Mouse (Mus musculus): ENCODE data around the gene Ttll11. TPM values are rescaled to one million over a fixed set of nuclear protein-coding genes. Genes with fewer than 3 reads are reported as not detected.
A peak's percentile ranks its signal among the peaks of the same experiment; 100 is the strongest.

The Ttll11 gene
- polyA plus RNA-seq, 1 experiment from 2014 or later, result 5.7 TPM

- H3K9me3 ChIP-seq (replicated peaks), result no peaks in the 10 kb centered on the region
- peak; percentile 36 for ATAC-seq (ENCODE audit: low FRiP score)
- H3K9ac ChIP-seq (replicated peaks), result no peak overlapping the region
- WGBS, result 23% methylated on average over 2 of the region's 2 CpGs
- H3K4me2 ChIP-seq, result no peak overlapping the region
- no peak overlapping the region for H3K4me3 ChIP-seq (replicated peaks)
- no peaks in the 10 kb centered on the region for H3K27me3 ChIP-seq (replicated peaks)
- no peaks in the 10 kb centered on the region for H3K36me3 ChIP-seq
- no peak overlapping the region; the same call in 1 of the 2 replicates for H3K27ac ChIP-seq (replicated peaks)
- H3K4me1 ChIP-seq, result peaks cover 38% of the 10 kb centered on the region
Observed at GRCm38 (mm10) chr2:35963280-35963679, 16.4 kb downstream of the Ttll11 start.

- H3K9me3 ChIP-seq (replicated peaks), result no peaks in the 10 kb centered on the region
- H3K27ac ChIP-seq (replicated peaks), result no peak overlapping the region
- no peak overlapping the region for H3K9ac ChIP-seq (replicated peaks)
- H3K36me3 ChIP-seq, result no peaks in the 10 kb centered on the region
- no peaks in the 10 kb centered on the region for H3K27me3 ChIP-seq (replicated peaks)
- H3K4me3 ChIP-seq (replicated peaks), result no peak overlapping the region
- no peak overlapping the region for H3K4me2 ChIP-seq
- 71% methylated on average over 3 of the region's 3 CpGs for WGBS
- ATAC-seq (ENCODE audit: low FRiP score), result no peak
- peaks cover 37% of the 10 kb centered on the region for H3K4me1 ChIP-seq
Observed at GRCm38 (mm10) chr2:35961593-35962127, 18.1 kb downstream of the Ttll11 start.

GRCm38 (mm10) chr2:35957471-35958140, 22.1 kb downstream of the Ttll11 start:
- 71% methylated on average over 7 of the region's 7 CpGs for WGBS
- no peak overlapping the region for H3K4me3 ChIP-seq (replicated peaks)
- peaks cover 15% of the 10 kb centered on the region for H3K4me1 ChIP-seq
- no peak overlapping the region for H3K9ac ChIP-seq (replicated peaks)
- no peaks in the 10 kb centered on the region for H3K36me3 ChIP-seq
- H3K9me3 ChIP-seq (replicated peaks), result no peaks in the 10 kb centered on the region
- H3K27me3 ChIP-seq (replicated peaks), result no peaks in the 10 kb centered on the region
- H3K27ac ChIP-seq (replicated peaks), result no peak overlapping the region
- ATAC-seq (ENCODE audit: low FRiP score), result no peak
- H3K4me2 ChIP-seq, result no peak overlapping the region

- Histone ChIP-seq H3K27me3 (replicated peaks) (no peaks in the 10 kb centered on the region), H3K27ac (replicated peaks) (no peak overlapping the region), H3K9me3 (replicated peaks) (no peaks in the 10 kb centered on the region), H3K4me2 (no peak overlapping the region), H3K36me3 (no peaks in the 10 kb centered on the region), H3K9ac (replicated peaks) (no peak overlapping the region), H3K4me3 (replicated peaks) (no peak overlapping the region), H3K4me1 (peaks cover 24% of the 10 kb centered on the region)
- ATAC-seq (ENCODE audit: low FRiP score), result no peak
- WGBS, result 59% methylated on average over 5 of the region's 5 CpGs
Observed at GRCm38 (mm10) chr2:35955211-35955610, 24.5 kb downstream of the Ttll11 start.

DNA sequence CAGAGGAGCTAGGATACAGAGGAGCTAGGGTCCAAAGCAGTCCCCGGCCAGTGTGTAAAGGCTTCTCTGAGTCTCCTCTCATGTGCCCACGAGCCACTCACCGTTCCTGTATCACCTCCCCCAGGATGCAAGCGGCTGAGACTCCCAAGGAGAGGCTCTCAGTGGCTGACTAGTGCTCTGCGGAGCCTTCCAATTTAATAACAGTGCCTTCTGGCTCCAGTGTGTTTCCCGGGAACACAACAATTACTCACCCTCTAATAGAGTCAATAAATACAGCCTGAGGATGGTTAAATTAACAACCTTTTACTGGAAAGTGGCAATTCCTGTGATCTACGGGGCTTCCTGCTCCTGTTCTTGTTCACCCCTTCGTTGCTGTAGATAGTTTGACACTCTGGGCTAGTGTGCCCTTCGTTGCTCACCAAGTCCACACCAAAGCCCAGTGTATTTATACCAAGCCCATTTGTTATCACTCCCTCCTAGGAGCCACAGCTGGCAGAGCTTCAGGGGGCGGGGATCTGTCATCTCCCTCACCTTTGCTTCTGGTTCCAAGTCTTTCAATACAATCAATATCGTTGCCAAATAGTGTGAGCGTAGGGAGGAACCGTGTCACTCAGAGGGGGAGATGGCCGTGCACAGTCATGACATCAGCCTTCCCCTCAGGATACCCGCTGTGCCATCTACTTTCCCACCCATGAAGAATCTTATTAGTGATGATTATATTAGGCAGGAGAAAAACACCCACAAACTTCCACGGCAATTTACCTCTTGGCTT, 27.3 kb downstream of the Ttll11 start:
- Histone ChIP-seq H3K4me3 (replicated peaks) (no peak overlapping the region), H3K4me2 (peak overlapping the region; percentile 23; the same call in 1 of the 2 replicates), H3K36me3 (no peaks in the 10 kb centered on the region), H3K27me3 (replicated peaks) (no peaks in the 10 kb centered on the region), H3K27ac (replicated peaks) (peak overlapping the region; percentile 54), H3K9me3 (replicated peaks) (no peaks in the 10 kb centered on the region; the same call in 1 of the 2 replicates), H3K9ac (replicated peaks) (no peak overlapping the region), H3K4me1 (peaks cover 24% of the 10 kb centered on the region)
- WGBS, result 31% methylated on average over 16 of the region's 16 CpGs
- ATAC-seq (ENCODE audit: low FRiP score), result peak; percentile 80

DNA sequence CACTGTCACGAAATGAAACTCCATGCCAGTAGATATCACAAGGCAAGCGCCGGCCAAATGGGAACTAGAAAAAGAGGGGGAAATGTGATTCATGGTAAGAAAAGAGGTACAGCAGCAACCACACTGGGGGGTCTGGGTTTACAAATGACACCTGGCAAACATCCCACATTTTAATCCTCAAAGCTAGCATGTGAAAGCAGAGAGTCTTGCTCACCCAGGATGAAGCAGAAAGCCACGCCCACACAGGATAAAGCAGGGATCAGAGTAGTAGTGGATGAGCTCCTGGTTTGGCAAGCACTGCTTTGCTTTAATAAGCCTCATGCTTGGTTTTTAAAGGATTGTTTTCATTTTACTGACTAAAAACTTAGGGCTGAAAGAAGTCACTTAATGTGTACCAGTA, 34.8 kb downstream of the Ttll11 start:
- WGBS, result 78% methylated on average over 4 of the region's 4 CpGs
- Histone ChIP-seq H3K4me1 (no peaks in the 10 kb centered on the region), H3K4me3 (replicated peaks) (no peak overlapping the region), H3K9ac (replicated peaks) (no peak overlapping the region), H3K4me2 (no peak overlapping the region), H3K36me3 (no peaks in the 10 kb centered on the region), H3K27me3 (replicated peaks) (no peaks in the 10 kb centered on the region), H3K9me3 (replicated peaks) (no peaks in the 10 kb centered on the region; the same call in 1 of the 2 replicates), H3K27ac (replicated peaks) (no peak overlapping the region)
- ATAC-seq (ENCODE audit: low FRiP score), result no peak

DNA sequence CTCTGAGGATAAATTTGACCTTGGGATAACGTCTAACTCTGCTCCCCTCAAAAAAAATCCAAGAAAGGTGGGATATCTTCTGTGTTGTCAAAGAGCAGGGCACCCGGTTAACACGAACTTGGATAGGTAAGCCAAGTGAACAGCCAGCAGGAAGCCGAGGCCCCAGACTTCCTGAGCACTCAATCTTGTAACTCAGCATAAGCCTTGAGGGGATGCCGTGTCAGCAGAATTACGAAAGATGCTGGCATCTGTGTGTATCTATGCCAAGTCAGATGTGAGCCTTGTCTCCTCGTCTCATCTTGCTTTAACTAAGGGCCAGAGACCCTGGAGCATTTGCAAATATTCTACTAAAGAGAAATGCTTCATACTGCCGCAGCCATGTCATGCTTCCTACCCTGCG, 36.8 kb downstream of the Ttll11 start:
- Histone ChIP-seq H3K4me3 (replicated peaks) (no peak overlapping the region), H3K9me3 (replicated peaks) (no peaks in the 10 kb centered on the region), H3K9ac (replicated peaks) (no peak overlapping the region), H3K36me3 (no peaks in the 10 kb centered on the region), H3K4me1 (no peaks in the 10 kb centered on the region), H3K27me3 (replicated peaks) (no peaks in the 10 kb centered on the region), H3K4me2 (no peak overlapping the region), H3K27ac (replicated peaks) (no peak overlapping the region)
- no peak for ATAC-seq (ENCODE audit: low FRiP score)
- 77% methylated on average over 9 of the region's 9 CpGs for WGBS

DNA sequence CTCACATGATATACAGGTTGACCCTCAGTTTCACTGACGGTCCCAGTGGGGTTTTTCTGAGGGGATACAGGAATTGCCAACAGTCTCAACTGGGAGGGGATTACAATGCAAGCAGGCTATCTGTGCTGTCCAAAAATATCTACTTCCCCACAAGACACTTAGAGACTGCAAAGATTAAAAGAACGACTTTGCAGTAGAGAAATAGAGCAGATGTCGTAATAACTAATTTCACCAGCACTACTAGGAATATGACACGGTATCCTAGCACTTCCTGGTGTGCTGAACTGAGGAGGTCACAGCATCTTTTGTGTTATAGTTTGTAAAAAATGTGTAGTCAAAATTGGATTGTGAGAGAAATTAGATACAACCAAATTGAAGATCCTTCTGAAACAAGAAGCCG, 44.7 kb downstream of the Ttll11 start:
- H3K27ac ChIP-seq (replicated peaks), result no peak overlapping the region
- no peaks in the 10 kb centered on the region for H3K27me3 ChIP-seq (replicated peaks)
- 76% methylated on average over 5 of the region's 5 CpGs for WGBS
- H3K9me3 ChIP-seq (replicated peaks), result no peaks in the 10 kb centered on the region
- no peaks in the 10 kb centered on the region for H3K4me1 ChIP-seq
- no peak overlapping the region for H3K4me2 ChIP-seq
- no peak for ATAC-seq (ENCODE audit: low FRiP score)
- H3K36me3 ChIP-seq, result no peaks in the 10 kb centered on the region
- no peak overlapping the region for H3K4me3 ChIP-seq (replicated peaks)
- no peak overlapping the region for H3K9ac ChIP-seq (replicated peaks)

- H3K4me2 ChIP-seq, result no peak overlapping the region
- 94% methylated on average over 13 of the region's 13 CpGs for WGBS
- ATAC-seq (ENCODE audit: low FRiP score), result no peak
- no peaks in the 10 kb centered on the region for H3K27me3 ChIP-seq (replicated peaks)
- no peak overlapping the region for H3K27ac ChIP-seq (replicated peaks)
- H3K4me1 ChIP-seq, result no peaks in the 10 kb centered on the region
- no peak overlapping the region for H3K4me3 ChIP-seq (replicated peaks)
- H3K9me3 ChIP-seq (replicated peaks), result no peaks in the 10 kb centered on the region
- H3K9ac ChIP-seq (replicated peaks), result no peak overlapping the region
- no peaks in the 10 kb centered on the region for H3K36me3 ChIP-seq
Observed at GRCm38 (mm10) chr2:35933116-35933515, 46.6 kb downstream of the Ttll11 start.

- no peak for ATAC-seq (ENCODE audit: low FRiP score)
- H3K27me3 ChIP-seq (replicated peaks), result no peaks in the 10 kb centered on the region
- H3K4me1 ChIP-seq, result no peaks in the 10 kb centered on the region
- H3K4me3 ChIP-seq (replicated peaks), result no peak overlapping the region
- H3K9ac ChIP-seq (replicated peaks), result no peak overlapping the region
- WGBS, result 73% methylated on average over 3 of the region's 3 CpGs
- H3K36me3 ChIP-seq, result no peaks in the 10 kb centered on the region
- no peaks in the 10 kb centered on the region for H3K9me3 ChIP-seq (replicated peaks)
- H3K27ac ChIP-seq (replicated peaks), result no peak overlapping the region
- no peak overlapping the region for H3K4me2 ChIP-seq
Observed at GRCm38 (mm10) chr2:35931619-35932018, 48.1 kb downstream of the Ttll11 start.

DNA sequence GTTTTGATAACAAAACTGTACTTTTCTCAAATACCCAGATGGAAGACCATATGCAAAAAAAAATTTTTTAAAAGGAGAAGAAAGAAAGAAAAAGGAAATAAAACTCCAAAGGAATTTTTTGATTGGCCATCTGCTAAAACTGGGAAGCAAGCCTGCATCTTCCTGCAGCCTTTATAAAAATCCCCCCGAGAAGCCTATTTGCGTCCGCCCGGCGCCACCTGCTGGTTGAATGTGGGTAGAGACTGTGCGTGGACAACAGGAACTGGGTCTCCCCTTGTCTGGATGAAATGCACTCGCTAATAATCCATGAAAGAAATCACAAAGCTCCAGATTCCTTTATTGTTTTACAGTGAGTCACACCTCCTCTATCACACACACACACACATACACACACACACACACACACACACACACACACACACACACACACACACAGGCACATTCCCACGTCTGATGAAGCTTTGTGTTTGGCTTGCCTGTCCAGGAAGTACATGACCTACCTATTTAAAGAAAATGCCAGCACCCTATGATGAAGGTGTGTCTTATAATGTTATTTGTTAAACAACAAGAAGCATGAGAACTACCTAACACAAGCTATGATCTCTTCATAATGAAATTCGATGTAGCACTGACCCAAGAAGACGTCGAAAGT, 49.1 kb downstream of the Ttll11 start:
- Histone ChIP-seq H3K9me3 (replicated peaks) (no peaks in the 10 kb centered on the region), H3K4me1 (no peaks in the 10 kb centered on the region), H3K27ac (replicated peaks) (no peak overlapping the region), H3K4me3 (replicated peaks) (no peak overlapping the region), H3K4me2 (no peak overlapping the region), H3K36me3 (no peaks in the 10 kb centered on the region), H3K9ac (replicated peaks) (no peak overlapping the region), H3K27me3 (replicated peaks) (no peaks in the 10 kb centered on the region)
- no peak; the same call in 1 of the 2 replicates for ATAC-seq (ENCODE audit: low FRiP score)
- WGBS, result 34% methylated on average over 11 of the region's 11 CpGs
